Mouse (Mus musculus) liver, adult (tissue): ENCODE data around the gene Tmc2.

Experiments
- GATA4 ChIP-seq: IDR thresholded peaks from 2 replicates; pipeline ENCODE4 v1.6.1; 2014; ENCODE audit warnings: mild to moderate bottlenecking, low read length; ENCODE audit not compliant: insufficient replicate concordance

Gene Tmc2

DNA sequence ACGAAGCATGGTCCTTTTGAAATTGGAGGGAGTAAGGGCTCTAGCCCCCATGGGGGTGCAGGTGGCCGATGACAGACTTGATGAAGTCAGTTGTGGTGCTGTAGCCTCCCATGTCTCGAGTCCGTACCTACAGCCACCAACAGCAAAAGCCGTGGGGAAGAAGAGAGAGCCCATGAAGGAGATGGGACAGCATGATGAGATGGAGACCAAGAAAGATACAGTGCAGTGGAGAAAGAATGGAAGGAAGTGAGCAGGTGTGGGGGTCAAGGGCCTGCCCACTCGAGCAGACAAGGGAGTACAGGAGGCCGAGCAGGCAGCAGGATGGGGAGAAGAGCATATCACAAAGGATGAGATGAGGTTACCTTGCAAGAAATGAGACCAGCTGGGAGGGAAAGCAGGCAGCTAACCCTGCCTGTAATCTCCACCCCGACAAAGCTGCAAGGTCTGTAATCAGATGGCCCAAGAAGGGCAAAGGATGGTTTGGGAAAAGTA is 84.7 kb downstream of the Tmc2 start:
- no peak for TF ChIP-seq GATA4

DNA sequence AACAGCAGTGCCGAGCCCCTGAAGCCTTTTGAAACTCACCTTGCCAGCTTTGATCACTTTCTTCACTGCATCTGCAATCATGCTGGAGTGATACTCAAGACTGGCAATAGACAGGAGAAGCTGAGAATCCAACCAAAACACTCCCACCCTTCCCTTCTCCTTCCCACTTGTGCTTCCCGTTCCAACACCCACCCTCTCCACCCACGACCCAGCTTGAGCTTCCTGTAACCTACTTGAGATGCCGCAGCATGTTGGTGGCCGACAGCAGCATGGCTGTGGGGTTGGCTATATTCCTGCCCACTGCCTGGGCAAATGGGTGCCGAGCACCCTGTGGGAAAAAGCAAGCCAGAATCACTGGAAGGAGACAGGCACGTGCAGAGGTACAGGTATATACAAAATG is 85.2 kb downstream of the Tmc2 start:
- no peak for TF ChIP-seq GATA4

DNA sequence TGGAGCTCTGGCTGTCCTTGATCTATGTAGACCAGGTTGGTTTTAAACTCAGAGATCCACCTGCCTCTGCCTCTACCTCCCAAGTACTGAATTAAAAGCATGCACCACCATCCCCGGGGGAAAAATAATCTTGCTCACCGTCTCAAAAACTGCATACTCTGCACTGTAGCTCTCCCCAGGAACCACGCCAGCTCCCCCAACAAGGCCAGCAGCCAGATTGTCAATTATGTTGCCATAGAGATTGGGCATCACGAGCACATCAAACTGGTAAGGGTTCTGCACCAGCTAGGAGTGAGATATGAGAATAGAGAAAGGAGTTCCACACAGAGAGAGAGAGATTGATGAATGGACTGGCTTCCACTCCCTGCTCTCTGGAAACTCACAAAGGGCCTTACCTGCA is 85.8 kb downstream of the Tmc2 start:
- no peak for TF ChIP-seq GATA4

DNA sequence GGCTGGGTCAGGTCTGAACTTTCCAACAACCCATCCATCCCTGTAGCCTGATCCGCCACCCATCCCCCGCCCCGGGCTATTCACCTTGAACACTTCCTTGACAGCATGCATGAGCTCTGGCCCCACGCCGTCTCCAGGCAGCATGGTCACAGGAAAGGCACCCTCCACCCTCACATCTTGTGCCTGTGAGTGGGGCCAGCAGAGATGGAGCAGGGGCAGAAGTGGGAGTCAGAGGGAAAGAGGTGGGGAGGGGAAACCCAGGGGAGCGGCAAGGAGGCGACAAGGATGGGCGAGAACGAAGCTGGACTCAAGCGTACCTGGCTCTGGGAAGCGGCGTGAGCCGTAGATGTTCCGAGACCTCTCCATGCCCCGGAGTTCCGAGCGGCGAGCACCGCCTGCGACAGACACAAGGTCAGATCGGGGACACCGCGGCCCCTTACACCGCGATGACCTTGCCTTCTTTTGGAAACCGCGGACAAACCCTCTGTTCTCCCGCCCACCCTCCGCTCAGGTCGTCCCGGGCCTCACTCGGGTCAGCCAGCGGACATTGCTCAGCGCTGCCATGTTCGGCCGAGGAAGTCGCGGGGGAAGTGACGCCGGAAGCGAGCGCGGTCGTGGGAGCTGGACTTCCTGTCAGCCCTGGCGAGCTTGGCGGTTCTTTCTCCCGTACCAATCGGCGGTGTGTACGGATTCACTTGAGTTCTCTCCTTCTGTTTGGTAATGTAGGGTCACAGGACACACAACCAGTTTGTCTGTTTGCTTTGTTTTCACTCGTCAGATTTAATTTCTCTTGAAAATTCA is 89.1 kb downstream of the Tmc2 start, which contains the start of gene Idh3b:
TSS of gene Idh3b (minus strand) at position 694 of the 801 bp plus-strand sequence.
- TF ChIP-seq GATA4: no peak

DNA sequence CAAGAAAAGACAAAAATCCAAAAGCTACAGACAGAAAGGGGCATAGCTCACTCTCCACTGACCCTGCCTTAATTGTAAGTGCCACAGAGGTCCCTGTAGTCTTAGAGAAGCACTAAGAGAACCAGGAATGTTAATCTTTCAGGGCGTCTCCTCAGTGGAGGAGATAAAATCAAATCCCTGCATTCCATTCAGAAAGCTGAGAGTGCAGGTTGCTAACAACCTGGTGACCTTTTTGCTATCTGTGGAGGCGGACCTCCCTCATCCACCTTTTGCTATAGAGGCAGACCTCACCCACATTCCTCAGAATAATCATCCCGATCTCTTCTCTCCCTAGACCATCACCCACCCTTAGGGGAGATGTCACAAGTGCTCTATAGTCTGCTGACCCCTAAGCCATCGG is 94.1 kb downstream of the Tmc2 start:
- no peak for TF ChIP-seq GATA4

DNA sequence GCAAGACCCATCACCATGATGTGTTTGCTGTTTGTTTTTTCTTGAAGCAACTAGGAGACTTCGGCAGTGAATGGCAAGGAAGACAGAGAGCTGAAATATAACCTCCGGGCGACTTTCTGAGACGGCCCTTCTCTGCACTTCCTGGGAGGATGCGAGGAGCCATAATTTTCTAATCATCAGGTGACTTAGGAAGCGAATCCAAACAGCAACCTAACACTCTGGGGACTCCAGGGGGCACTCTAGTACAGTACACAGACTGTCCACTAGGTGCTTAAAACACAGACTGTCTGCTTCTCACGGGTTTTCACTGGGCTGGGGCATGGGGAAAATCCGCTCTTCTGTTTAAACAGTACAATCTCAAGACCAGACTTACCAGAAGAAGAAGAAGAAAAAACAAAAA is 96.4 kb downstream of the Tmc2 start:
- TF ChIP-seq GATA4: no peak

DNA sequence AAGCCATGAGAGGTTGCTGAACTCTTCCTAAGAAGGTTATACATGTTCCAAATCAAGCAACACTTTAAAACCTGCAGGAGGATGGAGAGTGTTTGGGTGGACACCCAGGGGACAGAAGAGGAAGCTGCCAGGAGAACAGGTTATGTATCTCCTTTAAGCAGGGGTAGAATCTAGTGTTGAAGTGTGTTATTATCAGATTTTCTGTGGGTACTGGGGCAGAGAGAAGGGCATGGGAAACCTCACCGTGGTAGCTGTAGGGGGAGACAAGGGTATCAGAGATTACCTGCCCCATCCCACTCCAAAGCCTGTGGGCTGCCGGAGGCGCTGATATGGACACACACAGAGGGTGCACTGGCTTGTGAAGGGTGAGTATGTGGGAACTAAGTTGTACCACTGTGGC is 98.0 kb downstream of the Tmc2 start:
- TF ChIP-seq GATA4: no peak

DNA sequence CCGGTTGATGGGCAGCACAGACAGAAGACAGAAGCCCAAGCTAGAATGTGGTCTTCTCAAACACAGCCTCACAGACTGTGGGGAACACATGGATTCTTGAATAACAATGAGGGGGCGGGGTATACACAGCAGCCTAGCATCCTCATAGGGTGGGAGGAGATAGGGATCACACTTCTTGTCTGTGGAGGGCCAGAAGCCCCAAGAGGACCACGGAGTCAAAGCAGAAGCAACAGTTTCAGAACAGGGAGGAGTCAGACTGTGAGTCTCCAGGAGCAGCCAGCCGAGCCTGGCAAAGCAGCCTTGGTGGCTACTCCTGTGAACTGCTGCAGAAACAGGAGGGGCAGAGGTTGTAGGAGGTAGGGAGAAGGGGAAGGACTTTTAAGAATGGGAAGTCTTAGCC is 98.5 kb downstream of the Tmc2 start:
- TF ChIP-seq GATA4: no peak

DNA sequence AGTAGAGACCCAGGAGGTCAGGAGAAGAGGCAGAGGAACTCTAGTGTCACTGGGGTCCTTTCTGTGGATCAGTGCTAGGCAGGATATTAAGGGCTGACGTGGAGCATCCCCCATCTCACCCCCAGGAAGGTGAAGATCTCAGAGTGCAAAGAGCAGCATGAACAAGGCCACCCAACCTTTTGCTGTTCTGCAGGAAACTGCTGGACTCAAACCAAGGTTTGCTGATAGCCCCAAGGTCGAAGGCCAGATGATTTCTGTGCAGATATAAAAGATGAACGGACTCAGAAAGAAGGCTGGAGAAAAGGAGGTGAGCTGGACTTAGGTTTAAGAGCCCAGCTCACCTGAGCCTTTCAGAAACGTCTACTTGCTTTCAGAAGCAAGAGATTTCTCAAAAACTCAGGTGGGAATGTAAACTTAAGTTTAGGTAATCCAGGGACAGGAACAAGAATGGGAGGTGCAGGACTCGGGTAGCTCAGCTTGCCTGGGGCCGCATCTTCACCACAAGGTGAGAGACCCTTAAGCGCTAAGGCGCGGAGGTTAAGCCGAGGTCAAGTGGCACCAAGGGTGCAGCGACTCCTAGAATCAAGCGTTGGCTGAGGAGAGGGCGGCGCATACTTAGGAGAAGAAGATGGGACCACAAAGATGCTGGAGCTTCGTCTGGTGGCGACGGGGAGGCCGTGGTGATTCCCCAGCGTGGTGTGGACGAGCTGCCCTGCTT is 99.4 kb downstream of the Tmc2 start:
- TF ChIP-seq GATA4: no peak

DNA sequence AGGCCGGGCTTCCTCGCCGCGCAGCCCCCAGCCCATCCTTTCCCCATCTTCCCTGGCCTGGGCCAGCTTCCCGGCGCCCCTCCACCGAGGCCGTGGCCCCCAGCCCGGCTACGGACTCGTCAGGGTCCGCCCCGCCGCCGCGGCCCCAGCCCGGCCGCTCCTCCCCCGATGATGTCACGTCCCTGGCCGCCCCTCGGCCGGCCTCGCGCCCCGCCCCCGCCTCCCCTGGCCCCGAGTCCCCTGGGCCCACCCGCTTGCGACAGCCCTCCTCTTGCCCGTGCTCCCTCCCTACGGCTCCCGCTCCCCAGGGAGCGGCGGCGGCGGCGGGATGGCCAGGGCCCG is 99.9 kb downstream of the Tmc2 start, which contains the start of gene Ebf4:
TSS of gene Ebf4 (plus strand) at position 234 of the 342 bp plus-strand sequence.
- no peak for TF ChIP-seq GATA4

DNA sequence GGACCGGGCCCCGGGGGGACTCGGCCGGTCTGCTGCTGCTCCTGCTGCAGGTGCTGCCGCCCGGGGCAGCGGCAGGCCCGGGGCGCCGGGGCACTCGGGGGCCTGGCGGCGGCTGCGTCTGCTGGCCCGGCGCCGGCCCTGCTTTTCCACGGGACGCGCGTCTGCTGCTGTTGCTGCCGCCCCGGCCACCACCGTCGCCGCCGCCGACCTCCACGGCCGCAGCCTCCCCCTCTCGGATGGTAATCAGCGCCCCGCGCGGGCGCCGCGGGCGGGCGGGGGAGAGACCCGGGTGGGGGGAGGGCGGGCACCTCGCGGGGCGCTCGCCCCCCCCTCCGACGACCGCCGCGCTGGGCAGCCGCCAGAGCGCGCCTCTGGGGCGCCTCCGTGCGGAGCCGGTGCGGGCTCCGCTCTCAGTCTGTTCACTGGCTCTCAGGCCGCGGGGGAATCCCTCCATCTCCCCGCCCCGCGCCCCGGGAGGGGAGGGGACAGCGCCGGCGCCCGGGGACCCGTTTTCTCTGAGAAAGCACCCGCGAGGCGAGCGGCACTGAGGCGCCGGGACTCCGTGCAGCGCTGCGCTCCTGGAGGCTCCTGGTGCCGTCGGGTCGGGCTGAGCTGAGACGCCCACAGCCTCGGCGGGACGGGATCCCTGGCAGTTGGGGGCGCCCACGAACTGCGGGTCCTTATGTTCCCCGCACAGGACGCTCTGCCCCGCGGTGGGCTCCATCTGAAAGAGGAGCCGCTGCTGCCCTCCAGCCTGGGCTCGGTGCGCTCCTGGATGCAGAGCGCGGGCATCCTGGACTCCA is 100.5 kb downstream of the Tmc2 start:
- TF ChIP-seq GATA4: no peak

DNA sequence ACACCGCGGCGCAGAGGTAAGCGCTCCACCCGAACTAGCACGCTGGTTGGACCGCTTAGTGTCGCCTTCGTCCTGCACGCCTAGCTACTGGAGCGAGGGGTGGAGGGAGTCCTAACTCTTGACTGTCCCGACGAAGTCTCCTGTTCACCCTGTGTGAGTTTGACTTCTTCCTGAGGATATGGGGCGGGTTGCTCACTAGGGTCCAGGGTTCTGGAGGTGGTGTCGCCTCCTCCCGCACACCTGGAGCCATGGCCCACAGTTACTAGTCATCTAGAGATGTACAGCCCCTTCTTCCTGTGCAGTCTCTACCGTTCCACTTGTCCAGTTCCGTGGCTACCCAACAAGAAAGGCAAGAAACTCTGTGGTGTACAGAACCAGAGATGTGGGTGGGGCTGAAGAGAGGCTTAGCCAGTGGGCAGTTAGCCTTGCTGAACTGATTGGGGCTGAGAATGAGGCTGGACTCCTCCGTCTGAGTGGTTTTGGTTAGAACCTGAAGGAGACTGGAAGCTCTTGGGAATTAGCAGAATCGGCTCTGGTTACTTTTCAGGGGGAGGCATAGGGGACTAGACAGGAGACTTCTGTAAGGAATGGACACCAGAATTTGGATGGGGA is 101.2 kb downstream of the Tmc2 start:
- no peak for TF ChIP-seq GATA4

DNA sequence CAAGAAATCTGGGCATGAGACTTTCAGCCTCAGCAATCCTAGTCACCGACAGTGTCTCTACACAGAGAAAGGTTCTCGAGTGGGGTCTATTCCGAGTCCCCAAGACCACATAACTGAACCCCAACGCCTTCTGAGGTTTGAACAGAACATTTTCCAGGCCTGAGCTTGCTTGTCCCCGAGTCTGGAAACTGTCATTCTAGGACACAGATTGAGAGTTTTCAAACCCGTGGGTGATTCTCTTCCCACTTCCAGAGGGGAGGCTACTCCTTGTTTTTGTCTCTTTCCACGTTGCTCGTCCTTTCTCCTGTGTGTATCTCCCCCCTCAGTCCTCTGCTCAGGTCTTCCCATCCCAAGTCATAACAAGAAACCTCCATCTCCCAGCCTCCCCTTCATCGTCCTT is 102.6 kb downstream of the Tmc2 start:
- no peak for TF ChIP-seq GATA4

DNA sequence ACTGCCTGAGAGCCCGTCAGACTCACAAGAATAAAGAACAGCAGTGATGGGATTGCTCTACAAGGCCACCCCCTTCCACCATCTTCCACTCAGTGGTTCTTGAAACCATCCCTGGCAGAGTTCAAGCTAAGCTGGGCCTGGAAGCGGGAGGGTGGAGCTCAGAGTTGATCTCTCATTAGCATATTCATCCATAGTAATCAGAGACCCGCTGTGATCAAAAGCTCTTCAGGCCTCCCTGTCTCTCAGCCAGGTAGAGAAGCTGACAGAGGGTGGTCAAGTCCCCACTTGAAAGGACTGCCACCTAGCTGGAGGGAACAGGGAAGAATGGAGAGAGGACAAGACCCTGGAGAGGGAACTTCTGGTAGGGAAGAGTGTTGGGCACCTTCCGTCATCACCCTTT is 108.0 kb downstream of the Tmc2 start:
- no peak for TF ChIP-seq GATA4
